Comparison of ENCODE assay signal across 17 mouse cellular contexts in the genomic region with DNA sequence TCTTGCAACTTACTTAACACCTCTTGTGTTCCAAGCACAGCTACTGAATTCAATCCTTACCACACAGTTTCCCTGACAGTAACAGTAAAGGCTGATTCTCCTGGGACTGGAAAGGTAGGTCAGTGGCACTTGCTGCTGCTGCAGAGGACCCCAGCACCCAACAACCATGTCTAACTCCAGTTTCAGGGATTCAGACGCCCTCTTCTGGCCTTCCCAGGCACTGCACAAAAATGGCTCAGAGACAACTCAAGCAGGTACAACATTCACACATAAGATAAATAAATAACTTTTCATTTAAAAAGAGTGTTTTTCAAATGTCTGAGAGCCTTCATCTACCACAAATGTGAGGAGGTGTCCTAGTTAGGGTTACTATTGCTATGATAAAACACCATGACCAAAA. TPM values are rescaled to one million over a fixed set of nuclear protein-coding genes. Genes with fewer than 3 reads are reported as not detected.
DNase-seq lines count a peak whose midpoint lies in the region; ATAC-seq and TF ChIP-seq lines count a peak whose summit lies in the region.
"Had no signal": no experiment of that assay in that cellular context is flagged by ENCODE, and none has a peak within 500 bp of the region (broad histone marks: within the 10 kb centered on the region; RNA-seq: fewer than 3 reads in every experiment).

No protein-coding gene starts in this region.

- ATAC-seq in CD4-positive, CD25-positive, alpha-beta regulatory T cell, adult 4 months = no peak
- no peak for ATAC-seq in hindbrain, embryonic 12.5 days (ENCODE audit: low FRiP score)
- no peak for ATAC-seq in monocyte, adult 5-6 weeks (replicated peaks; ENCODE audit: insufficient number of reproducible peaks, low FRiP score, low TSS enrichment, poor library complexity, severe bottlenecking)
- ATAC-seq: Patski had no signal

- no peak overlapping the region for H3K27ac ChIP-seq in thymus, adult 2 months (ENCODE audit: control insufficient read depth, insufficient read depth, low read length)
- no peak overlapping the region for H3K27ac ChIP-seq in hindbrain, embryonic 12.5 days
- H3K27ac ChIP-seq: limb, embryonic 12.5 days had no signal

- peaks cover 3% of the 10 kb centered on the region; the same call in 1 of the 2 replicates for H3K4me1 ChIP-seq in thymus, adult 2 months (replicated peaks; ENCODE audit: control insufficient read depth, insufficient read depth, low read length)
- H3K4me1 ChIP-seq in hindbrain, embryonic 12.5 days = peaks cover 7% of the 10 kb centered on the region

- no peaks in the 10 kb centered on the region for H3K9me3 ChIP-seq in hindbrain, embryonic 12.5 days (replicated peaks)
- H3K9me3 ChIP-seq: limb, embryonic 12.5 days had no signal

- WGBS in thymus, adult 2 months = 18% methylated on average over 1 of the region's 1 CpGs
- WGBS in hindbrain, embryonic 12.5 days = 0% methylated on average over 1 of the region's 1 CpGs

- no peak overlapping the region for H3K4me2 ChIP-seq in hindbrain, embryonic 12.5 days (replicated peaks)
- H3K4me2 ChIP-seq: limb, embryonic 12.5 days had no signal

- no peak overlapping the region for H3K4me3 ChIP-seq in thymus, adult 2 months (ENCODE audit: control insufficient read depth, insufficient read depth, low read length)
- H3K4me3 ChIP-seq in hindbrain, embryonic 12.5 days = no peak overlapping the region
- H3K4me3 ChIP-seq: limb, embryonic 12.5 days; myocyte had no signal

- DNase-seq in CD4-positive, CD25-positive, alpha-beta regulatory T cell, adult 2 months (ENCODE audit: low read depth, low spot score) = peak; percentile 54
- peak; percentile 13 for DNase-seq in layer of hippocampus, adult 11-12 months (ENCODE audit: low spot score)
- no peak for DNase-seq in layer of hippocampus, postnatal 25 days (ENCODE audit: extremely low spot score in 1 of 2, low spot score in 1 of 2)
- peak; percentile 45 for DNase-seq in thymus, postnatal 4 days
- no peak for DNase-seq in thymus, adult 2 months
- DNase-seq: adrenal gland, postnatal 25 days; heart, postnatal 14 days; spleen, adult 18-20 months had no signal

- TF ChIP-seq POLR2A in thymus, adult 2 months (IDR thresholded peaks at IDR 0.05; ENCODE audit: control insufficient read depth, extremely low read depth, insufficient read depth, low read length, poor library complexity) = no peak

- no peaks in the 10 kb centered on the region for H3K27me3 ChIP-seq in thymus, adult 2 months (ENCODE audit: control insufficient read depth, insufficient read depth, low read length)
- no peaks in the 10 kb centered on the region; the same call in 1 of the 2 replicates for H3K27me3 ChIP-seq in hindbrain, embryonic 12.5 days
- H3K27me3 ChIP-seq: limb, embryonic 12.5 days had no signal

- H3K36me3 ChIP-seq in thymus, adult 2 months (ENCODE audit: control insufficient read depth, insufficient read depth, low read length) = no peaks in the 10 kb centered on the region
- peaks cover 15% of the 10 kb centered on the region for H3K36me3 ChIP-seq in hindbrain, embryonic 12.5 days

- no peak for TF ChIP-seq CTCF in thymus, adult 2 months (IDR thresholded peaks at IDR 0.05; ENCODE audit: borderline replicate concordance, control insufficient read depth, extremely low read depth, insufficient read depth, low read length, poor library complexity)

- H3K9ac ChIP-seq in hindbrain, embryonic 12.5 days = no peak overlapping the region
- H3K9ac ChIP-seq: limb, embryonic 12.5 days had no signal

RNA-seq across cellular contexts. Expression of a gene that starts 1.7 kb away (rescaled TPM):
- polyA plus RNA-seq in CD4-positive, CD25-positive, alpha-beta regulatory T cell, adult 4 months (2017; shearing (Covaris generic)) = 10 to 100 TPM; 17.4 to 27.8 TPM
- total RNA-seq in layer of hippocampus, postnatal 25 days (2021) = 10 to 100 TPM; 23.3 to 27.8 TPM
- 9.1 and 10.8 TPM in 2 replicates for polyA plus RNA-seq in thymus, adult 2 months (2012; rRNA removed)
- polyA plus RNA-seq in hindbrain, embryonic 12.5 days (2016; fragmentation: Nextera tagmentation; extraction: Ambion mirVana) = 29.2 and 30.1 TPM in 2 replicates
- 2.8 to 5.5 TPM (median 5.2 TPM) in 3 replicates for total RNA-seq in monocyte, adult 5-6 weeks (2017)

RNA-seq across cellular contexts. Expression of a gene that starts 13.3 kb away (rescaled TPM):
- polyA plus RNA-seq in CD4-positive, CD25-positive, alpha-beta regulatory T cell, adult 4 months (2017; shearing (Covaris generic)) = 10 to 100 TPM in 1 of 2 experiments, 1 to 10 TPM in 1; 6.5 to 14.5 TPM
- 1 to 10 TPM; 5.3 to 5.7 TPM for total RNA-seq in layer of hippocampus, postnatal 25 days (2021)
- polyA plus RNA-seq in thymus, adult 2 months (2012; rRNA removed) = 4.2 and 24.2 TPM in 2 replicates
- 7.1 and 8.6 TPM in 2 replicates for polyA plus RNA-seq in hindbrain, embryonic 12.5 days (2016; fragmentation: Nextera tagmentation; extraction: Ambion mirVana)
- total RNA-seq in monocyte, adult 5-6 weeks (2017) = 15.0 to 52.1 TPM (median 27.4 TPM) in 3 replicates

RNA-seq across cellular contexts. Expression of a gene that starts 49.6 kb away (rescaled TPM):
- under 1 TPM in 1 of 2 experiments, not detected in 1; 0.12 TPM for polyA plus RNA-seq in CD4-positive, CD25-positive, alpha-beta regulatory T cell, adult 4 months (2017; shearing (Covaris generic))
- not detected for total RNA-seq in layer of hippocampus, postnatal 25 days (2021)
- not detected in 2 replicates for polyA plus RNA-seq in thymus, adult 2 months (2012; rRNA removed)
- 0.22 and 0.40 TPM in 2 replicates for polyA plus RNA-seq in hindbrain, embryonic 12.5 days (2016; fragmentation: Nextera tagmentation; extraction: Ambion mirVana)
- 0.32 to 14.1 TPM (median 1.8 TPM) in 3 replicates for total RNA-seq in monocyte, adult 5-6 weeks (2017)
- total RNA-seq: adrenal gland, postnatal 25 days; granulocyte monocyte progenitor cell, adult 5-6 weeks; layer of hippocampus, adult 18-20 months had no signal
- polyA plus RNA-seq: cortical plate, adult 2 months; myocyte; Patski had no signal

RNA-seq across cellular contexts. Expression of a gene that starts 54.3 kb away (rescaled TPM):
- polyA plus RNA-seq in CD4-positive, CD25-positive, alpha-beta regulatory T cell, adult 4 months (2017; shearing (Covaris generic)) = 10 to 100 TPM; 13.5 to 27.7 TPM
- 100 to 1,000 TPM; 128 to 167 TPM for total RNA-seq in layer of hippocampus, postnatal 25 days (2021)
- polyA plus RNA-seq in thymus, adult 2 months (2012; rRNA removed) = 136 and 162 TPM in 2 replicates
- 65.8 and 72.0 TPM in 2 replicates for polyA plus RNA-seq in hindbrain, embryonic 12.5 days (2016; fragmentation: Nextera tagmentation; extraction: Ambion mirVana)
- total RNA-seq in monocyte, adult 5-6 weeks (2017) = 272 to 296 TPM (median 283 TPM) in 3 replicates

Comparison
In these comparisons a context has a peak if more than half of its experiments do, and no peak if none do; other contexts are left out.
1. DNase-seq: peak in CD4-positive, CD25-positive, alpha-beta regulatory T cell, adult 2 months (single experiment), layer of hippocampus, adult 11-12 months (single experiment) and thymus, postnatal 4 days (single experiment); none in layer of hippocampus, postnatal 25 days (0 of 2) and thymus, adult 2 months (single experiment).